Comparison of ENCODE assay signal across 8 mouse cellular contexts in genomic region chr2:132028107-132028506, GRCm38 (mm10). TPM values are rescaled to one million over a fixed set of nuclear protein-coding genes. Genes with fewer than 3 reads are reported as not detected.
DNase-seq lines count a peak whose midpoint lies in the region; ATAC-seq and TF ChIP-seq lines count a peak whose summit lies in the region.

No protein-coding gene starts in this region.

- TF ChIP-seq POLR2A in bone marrow, adult 2 months (IDR thresholded peaks at IDR 0.05; ENCODE audit: borderline replicate concordance, control insufficient read depth, low read depth, low read length): no peak

- H3K4me1 ChIP-seq in kidney, embryonic 15.5 days: peaks cover 37% of the 10 kb centered on the region
- H3K4me1 ChIP-seq in bone marrow, adult 2 months (ENCODE audit: control insufficient read depth, insufficient read depth, low read length): no peaks in the 10 kb centered on the region; the same call in 1 of the 2 replicates
- peaks cover 40% of the 10 kb centered on the region for H3K4me1 ChIP-seq in hindbrain, embryonic 15.5 days (replicated peaks)
- H3K4me1 ChIP-seq in midbrain, embryonic 15.5 days: peaks cover 39% of the 10 kb centered on the region

- no peak for TF ChIP-seq CTCF in bone marrow, adult 2 months (IDR thresholded peaks at IDR 0.05; ENCODE audit: control insufficient read depth, insufficient read depth, low read length)

- H3K27me3 ChIP-seq in kidney, embryonic 15.5 days: peaks cover 41% of the 10 kb centered on the region
- no peaks in the 10 kb centered on the region for H3K27me3 ChIP-seq in hindbrain, embryonic 15.5 days
- no peaks in the 10 kb centered on the region for H3K27me3 ChIP-seq in midbrain, embryonic 15.5 days (replicated peaks)

- H3K36me3 ChIP-seq in kidney, embryonic 15.5 days: no peaks in the 10 kb centered on the region
- H3K36me3 ChIP-seq in hindbrain, embryonic 15.5 days: no peaks in the 10 kb centered on the region
- no peaks in the 10 kb centered on the region for H3K36me3 ChIP-seq in midbrain, embryonic 15.5 days (replicated peaks)

- WGBS in kidney, embryonic 15.5 days: 51% methylated on average over 5 of the region's 5 CpGs
- 17% methylated on average over 5 of the region's 5 CpGs for WGBS in bone marrow, adult 2 months
- WGBS in hindbrain, embryonic 15.5 days: 36% methylated on average over 5 of the region's 5 CpGs
- 32% methylated on average over 5 of the region's 5 CpGs for WGBS in midbrain, embryonic 15.5 days

- intact Hi-C loops in gastrocnemius, postnatal 36 days (cut with DNase I): no loop called here

- H3K4me2 ChIP-seq in kidney, embryonic 15.5 days: peak overlapping the region; percentile 97
- peak overlapping the region; percentile 87 for H3K4me2 ChIP-seq in hindbrain, embryonic 15.5 days
- peak overlapping the region; percentile 92 for H3K4me2 ChIP-seq in midbrain, embryonic 15.5 days

- no peak overlapping the region for H3K27ac ChIP-seq in kidney, embryonic 15.5 days
- no peak overlapping the region; the same call in 1 of the 2 replicates for H3K27ac ChIP-seq in bone marrow, adult 2 months (ENCODE audit: control insufficient read depth, insufficient read depth, low read depth, low read length, poor library complexity)
- peak overlapping the region; percentile 89 for H3K27ac ChIP-seq in hindbrain, embryonic 15.5 days (replicated peaks)
- peak overlapping the region; percentile 81; the same call in 1 of the 2 replicates for H3K27ac ChIP-seq in midbrain, embryonic 15.5 days

- H3K4me3 ChIP-seq in kidney, embryonic 15.5 days (replicated peaks): peak overlapping the region; percentile 66
- H3K4me3 ChIP-seq in bone marrow, adult 2 months (replicated peaks; ENCODE audit: control insufficient read depth, low read depth, low read length): peak overlapping the region; percentile 59
- H3K4me3 ChIP-seq in hindbrain, embryonic 15.5 days: peak overlapping the region; percentile 71
- H3K4me3 ChIP-seq in midbrain, embryonic 15.5 days: peak overlapping the region; percentile 64

- no peak for DNase-seq in kidney, postnatal 14 days
- DNase-seq in right cerebral cortex, postnatal 10 days (ENCODE audit: low spot score in 2 of 2): no peak
- no peak for DNase-seq in spleen, postnatal 4 days (ENCODE audit: low spot score in 2 of 2)
- no peak for DNase-seq in gastrocnemius, postnatal 36 days

- ATAC-seq in kidney, embryonic 15.5 days (replicated peaks; ENCODE audit: low FRiP score): no peak
- no peak for ATAC-seq in hindbrain, embryonic 15.5 days (ENCODE audit: low FRiP score, low read depth)
- no peak for ATAC-seq in midbrain, embryonic 15.5 days (replicated peaks)

- H3K9ac ChIP-seq in kidney, embryonic 15.5 days: no peak overlapping the region
- peak overlapping the region; percentile 68; the same call in 1 of the 2 replicates for H3K9ac ChIP-seq in hindbrain, embryonic 15.5 days
- H3K9ac ChIP-seq in midbrain, embryonic 15.5 days: 0 out of 2 replicates have a peak overlapping the region, but pooled peaks have one; percentile 47

- no peaks in the 10 kb centered on the region for H3K9me3 ChIP-seq in kidney, embryonic 15.5 days (replicated peaks)
- no peaks in the 10 kb centered on the region for H3K9me3 ChIP-seq in hindbrain, embryonic 15.5 days
- no peaks in the 10 kb centered on the region for H3K9me3 ChIP-seq in midbrain, embryonic 15.5 days

RNA-seq across cellular contexts. Expression of gene Rassf2, which starts 2.0 kb away (rescaled TPM):
- 8.4 and 11.3 TPM in 2 replicates for polyA plus RNA-seq in kidney, embryonic 15.5 days (2015; fragmentation: Nextera tagmentation; extraction: Ambion mirVana)
- 17.9 and 35.7 TPM in 2 replicates for polyA plus RNA-seq in bone marrow, adult 2 months (2011; ENCODE audit: insufficient read depth, insufficient read length, low replicate concordance, missing spikeins)
- polyA plus RNA-seq in hindbrain, embryonic 15.5 days (2015; fragmentation: Nextera tagmentation; extraction: Ambion mirVana): 26.9 and 32.7 TPM in 2 replicates
- polyA plus RNA-seq in midbrain, embryonic 15.5 days (2015; fragmentation: Nextera tagmentation; extraction: Ambion mirVana): 27.7 and 29.4 TPM in 2 replicates
- 1 to 10 TPM; 5.0 to 5.2 TPM for total RNA-seq in gastrocnemius, postnatal 36 days (2021)

Comparison
In these comparisons a context has a peak if more than half of its experiments do, and no peak if none do; other contexts are left out.
1. H3K27ac ChIP-seq: peak in hindbrain, embryonic 15.5 days (single experiment) and midbrain, embryonic 15.5 days (single experiment); none in kidney, embryonic 15.5 days (single experiment) and bone marrow, adult 2 months (single experiment).
2. Peak in every context shown above with its lines, with median percentiles within 50 percentile points of each other: H3K4me2 ChIP-seq and H3K4me3 ChIP-seq.